Mouse (Mus musculus) mesoderm, embryonic 11.5 days (tissue): ENCODE results near the gene Mmp12.
"Not testable (repeated sequence)": the region's sequence is repeated elsewhere in the genome, so short reads cannot be mapped to it uniquely, and the experiment has no call there.

Experiments
- DNase-seq: peaks from one replicate; pipeline ENCODE4 v3.0.0-alpha.2; 2012; ENCODE audit warnings: low read depth, low spot score

Mmp12 gene

GRCm38 (mm10) chr9:7344107-7344506 lies at the start of gene Mmp12:
Gene Mmp12, plus strand, starts transcription at chr9:7344381.
- DNase-seq, result no peak

DNA sequence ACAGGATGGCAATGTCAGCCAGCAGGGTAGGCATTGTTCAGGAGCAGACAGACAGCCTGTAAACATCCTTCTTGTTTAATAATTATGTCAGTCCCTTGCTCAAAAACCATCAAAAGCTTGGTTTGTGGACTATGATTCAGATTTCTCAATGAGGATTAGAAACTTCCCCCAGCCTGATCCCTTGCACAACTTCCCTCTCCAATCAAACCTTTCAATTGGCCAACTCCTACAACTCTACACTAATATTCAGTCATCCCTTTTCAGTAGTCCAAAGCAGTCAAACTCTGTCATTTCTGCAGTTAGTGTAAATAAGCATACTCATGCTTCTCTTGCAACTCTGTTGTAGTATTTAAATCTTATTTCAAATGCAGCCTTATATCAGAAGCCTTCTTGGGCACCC lies 12.3 kb upstream of the Mmp12 start:
- no peak for DNase-seq

DNA sequence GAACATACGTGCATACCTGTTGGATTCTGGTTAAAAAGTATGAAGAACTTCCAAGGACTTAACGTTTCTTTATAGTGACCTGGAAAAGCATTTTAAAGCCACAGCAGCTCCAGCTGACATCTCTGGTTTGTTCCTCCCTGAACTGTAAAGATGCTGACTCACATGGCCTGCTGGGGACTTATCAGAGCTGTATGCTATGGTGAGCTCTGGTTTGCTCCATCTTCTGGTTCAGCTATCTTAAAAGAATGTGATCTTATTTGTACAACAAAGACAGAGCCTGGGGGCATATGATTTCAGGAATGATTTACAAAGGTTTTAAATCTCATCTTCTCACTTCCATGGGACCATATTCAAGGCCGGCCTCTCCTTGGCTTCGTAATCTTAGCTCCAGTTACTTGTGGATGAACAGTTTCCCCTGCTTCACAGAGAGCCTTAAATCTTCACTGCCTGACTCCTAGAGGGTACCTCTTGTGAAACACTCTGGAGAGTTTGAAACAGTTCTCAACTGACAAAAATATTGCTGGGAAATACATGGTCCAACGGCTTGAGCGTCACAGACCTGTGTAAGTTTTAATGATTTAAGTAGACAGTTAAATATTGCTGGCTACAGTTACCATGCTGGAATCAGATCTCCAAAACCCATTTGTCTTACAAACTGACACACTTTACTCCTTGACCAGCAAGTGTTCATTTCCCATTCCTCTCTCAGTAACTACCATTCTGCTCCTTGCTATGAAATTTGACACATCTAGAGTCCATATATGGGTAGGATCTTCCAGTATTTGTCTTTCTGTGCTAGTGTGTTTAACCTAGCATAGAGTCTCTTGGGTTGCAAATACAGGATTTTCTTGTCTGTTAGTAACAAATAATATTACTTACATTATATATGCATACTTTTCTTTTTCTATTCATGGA lies 8.2 kb upstream of the Mmp12 start:
- peak; percentile 0 for DNase-seq

DNA sequence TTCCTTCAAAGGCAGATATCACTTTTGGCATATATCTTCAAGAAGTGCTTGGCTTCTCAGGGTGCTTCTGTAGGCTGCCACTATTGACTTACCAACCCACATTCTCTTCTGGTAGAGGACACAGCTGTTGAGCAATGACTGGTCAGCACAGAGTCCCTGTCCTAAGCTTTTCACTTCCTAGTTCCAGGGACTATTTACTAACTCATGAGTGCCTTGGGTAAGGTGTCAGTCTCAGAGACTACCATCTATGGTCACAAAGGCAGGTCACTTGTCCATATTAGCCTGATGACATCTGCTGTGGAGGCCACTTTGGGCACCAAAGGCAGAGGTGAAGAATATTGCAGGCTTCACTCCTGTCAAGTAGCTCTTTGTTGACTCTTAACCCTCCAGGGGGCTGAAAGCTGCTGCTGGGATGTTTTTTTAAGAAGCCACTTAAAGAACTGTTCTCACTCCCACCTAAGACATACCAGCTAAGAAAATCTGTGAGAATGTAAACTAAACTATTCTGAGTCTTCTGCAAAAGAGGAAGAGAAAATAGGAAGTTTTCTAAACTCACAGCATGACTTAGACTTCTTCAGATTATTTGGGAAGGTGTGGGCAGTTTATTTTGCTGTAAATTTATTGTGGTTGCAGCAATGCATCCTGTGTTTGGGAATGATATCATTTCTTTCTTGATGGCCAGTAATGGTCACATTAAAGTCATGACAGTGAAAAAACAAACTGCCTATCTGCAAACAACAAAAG lies 7.3 kb upstream of the Mmp12 start:
- peak; percentile 1 for DNase-seq

- DNase-seq, result no peak
Observed at GRCm38 (mm10) chr9:7345513-7345912, 1.3 kb downstream of the Mmp12 start.

GRCm38 (mm10) chr9:7354535-7354934 lies 10.4 kb downstream of the Mmp12 start:
- no peak for DNase-seq

DNA sequence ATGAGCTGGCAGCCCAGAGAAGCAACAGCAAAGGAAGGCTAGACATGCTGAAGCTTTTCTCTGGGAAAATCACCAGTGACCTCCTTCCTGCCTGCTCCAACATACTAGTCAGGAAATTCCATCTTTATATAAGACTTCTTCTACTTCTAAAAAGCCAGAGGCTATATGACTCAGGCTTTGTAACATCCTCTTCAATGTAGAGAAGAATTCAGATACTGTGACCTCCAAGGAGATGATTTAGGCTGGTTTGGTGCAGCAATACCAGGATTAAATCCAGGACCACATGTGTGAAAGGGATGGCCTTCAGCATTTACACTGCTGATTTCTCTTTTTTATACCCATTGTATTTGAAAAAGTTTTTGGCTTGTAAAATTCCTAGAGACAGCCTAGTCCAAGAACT lies 43.8 kb downstream of the Mmp12 start, which contains the start of gene Mmp1b:
Gene Mmp1b, minus strand, starts transcription at position 101 of the 400 bp plus-strand sequence.
- DNase-seq, result no peak

GRCm38 (mm10) chr9:7396556-7396955 lies 52.4 kb downstream of the Mmp12 start:
- DNase-seq, result not testable (repeated sequence)
